Mouse (Mus musculus): ENCODE measurements around the gene Car10. TPM values are rescaled to one million over a fixed set of nuclear protein-coding genes. Genes with fewer than 3 reads are reported as not detected.

Gene Car10
- total and polyA plus RNA-seq, 3 experiments: not detected

GRCm38 (mm10) chr11:93515566-93515965 is 417.7 kb downstream of the Car10 start:
- no peak overlapping the region for H3K4me3 ChIP-seq (ENCODE audit: control insufficient read depth in 1 of 2, insufficient read depth in 1 of 2, low read depth in 2 of 2, low read length in 2 of 2)
- no peaks in the 10 kb centered on the region for H3K9me3 ChIP-seq (replicated peaks; ENCODE audit: insufficient read depth, low read length)
- H3K9ac ChIP-seq (ENCODE audit: control insufficient read depth, low read depth, low read length, poor library complexity, severe bottlenecking): no peak overlapping the region
- TF ChIP-seq E2F4 (IDR thresholded peaks at IDR 0.05; ENCODE audit: borderline replicate concordance, low read depth, low read length) (no peak), CHD1 (IDR thresholded peaks at IDR 0.05; ENCODE audit: low read depth, low read length) (no peak), POLR2AphosphoS5 (IDR thresholded peaks at IDR 0.05; ENCODE audit: borderline replicate concordance, low read depth, low read length) (no peak), NELFE (IDR thresholded peaks at IDR 0.05; ENCODE audit: low read depth, low read length) (no peak), ZC3H11A (IDR thresholded peaks at IDR 0.05; ENCODE audit: low read depth, low read length) (no peak), MAZ (IDR thresholded peaks at IDR 0.05; ENCODE audit: low read depth, low read length) (no peak), SIN3A (IDR thresholded peaks at IDR 0.05; ENCODE audit: low read length) (no peak), KAT2A (conservative IDR thresholded peaks at IDR 0.05; ENCODE audit: low read depth, low read length) (no peak), HCFC1 (IDR thresholded peaks at IDR 0.05; ENCODE audit: low read depth, low read length) (no peak), POLR2AphosphoS2 (IDR thresholded peaks at IDR 0.05; ENCODE audit: low read length) (no peak), TBP (IDR thresholded peaks at IDR 0.05; ENCODE audit: low read depth, low read length) (no peak), SMC3 (IDR thresholded peaks at IDR 0.05; ENCODE audit: low read depth, low read length) (no peak), RAD21 (IDR thresholded peaks at IDR 0.05; ENCODE audit: low read depth, low read length) (no peak), ZNF384 (IDR thresholded peaks at IDR 0.05; ENCODE audit: low read depth, low read length) (no peak), BHLHE40 (IDR thresholded peaks at IDR 0.05; ENCODE audit: borderline replicate concordance, low read depth, low read length) (no peak), TAL1 (IDR thresholded peaks at IDR 0.05; ENCODE audit: low read length) (no peak), USF1 (IDR thresholded peaks at IDR 0.05; ENCODE audit: low read depth, low read length) (no peak)
- no peaks in the 10 kb centered on the region for H3K79me2 ChIP-seq (ENCODE audit: control insufficient read depth, insufficient read depth, low read length, poor library complexity)
- H3K27ac ChIP-seq (ENCODE audit: control insufficient read depth, low read depth, low read length): no peak overlapping the region
- DNase-seq (ENCODE audit: low read depth, low spot score): no peak
- H3K36me3 ChIP-seq (ENCODE audit: control insufficient read depth in 1 of 2, insufficient read depth in 2 of 2, low read length in 2 of 2): no peaks in the 10 kb centered on the region
- no peaks in the 10 kb centered on the region for H3K4me1 ChIP-seq (ENCODE audit: control insufficient read depth in 1 of 2, insufficient read depth in 2 of 2, low read length in 2 of 2)
- H3K27me3 ChIP-seq (ENCODE audit: control insufficient read depth in 1 of 2, insufficient read depth in 2 of 2, low read length in 2 of 2): no peaks in the 10 kb centered on the region

- H3K4me3 ChIP-seq (ENCODE audit: control insufficient read depth in 1 of 2, insufficient read depth in 1 of 2, low read depth in 2 of 2, low read length in 2 of 2): no peak overlapping the region
- no peak for DNase-seq (ENCODE audit: low read depth, low spot score)
- H3K27ac ChIP-seq (ENCODE audit: control insufficient read depth, low read depth, low read length): no peak overlapping the region
- H3K27me3 ChIP-seq (ENCODE audit: control insufficient read depth in 1 of 2, insufficient read depth in 2 of 2, low read length in 2 of 2): no peaks in the 10 kb centered on the region
- H3K79me2 ChIP-seq (ENCODE audit: control insufficient read depth, insufficient read depth, low read length, poor library complexity): no peaks in the 10 kb centered on the region
- TF ChIP-seq RAD21 (IDR thresholded peaks at IDR 0.05; ENCODE audit: low read depth, low read length) (no peak), POLR2AphosphoS2 (IDR thresholded peaks at IDR 0.05; ENCODE audit: low read length) (no peak), MEF2A (IDR thresholded peaks at IDR 0.05; ENCODE audit: extremely low read depth, insufficient replicate concordance, low read depth, low read length, poor library complexity, severe bottlenecking) (no peak), MAX (IDR thresholded peaks at IDR 0.05; ENCODE audit: low read length) (no peak), ZNF384 (IDR thresholded peaks at IDR 0.05; ENCODE audit: low read depth, low read length) (no peak), MAFK (IDR thresholded peaks at IDR 0.05; ENCODE audit: borderline replicate concordance, low read depth, low read length) (no peak), ZKSCAN1 (IDR thresholded peaks at IDR 0.05; ENCODE audit: low read depth, low read length) (no peak), CHD1 (IDR thresholded peaks at IDR 0.05; ENCODE audit: low read depth, low read length) (no peak), UBTF (IDR thresholded peaks at IDR 0.05; ENCODE audit: borderline replicate concordance, insufficient read depth, low read depth, low read length) (no peak), ETS1 (IDR thresholded peaks at IDR 0.05; ENCODE audit: low read depth, low read length) (no peak), EP300 (IDR thresholded peaks at IDR 0.05; ENCODE audit: low read depth in 1 of 2, low read length in 2 of 2) (no peak), CHD2 (IDR thresholded peaks at IDR 0.05; ENCODE audit: low read length) (no peak), HCFC1 (IDR thresholded peaks at IDR 0.05; ENCODE audit: low read depth, low read length) (no peak), SIN3A (IDR thresholded peaks at IDR 0.05; ENCODE audit: low read length) (no peak), TCF12 (IDR thresholded peaks at IDR 0.05; ENCODE audit: low read depth, low read length) (no peak), GABPA (IDR thresholded peaks at IDR 0.05; ENCODE audit: low read depth, low read length) (no peak)
- no peaks in the 10 kb centered on the region for H3K36me3 ChIP-seq (ENCODE audit: control insufficient read depth in 1 of 2, insufficient read depth in 2 of 2, low read length in 2 of 2)
- no peaks in the 10 kb centered on the region for H3K9me3 ChIP-seq (replicated peaks; ENCODE audit: insufficient read depth, low read length)
- no peaks in the 10 kb centered on the region for H3K4me1 ChIP-seq (ENCODE audit: control insufficient read depth in 1 of 2, insufficient read depth in 2 of 2, low read length in 2 of 2)
- H3K9ac ChIP-seq (ENCODE audit: control insufficient read depth, low read depth, low read length, poor library complexity, severe bottlenecking): no peak overlapping the region
Measured at GRCm38 (mm10) chr11:93516216-93516615, 418.4 kb downstream of the Car10 start.

Measured in MEL (cell line).